Mouse (Mus musculus): ENCODE measurements around the gene Itih3. TPM values are rescaled to one million over a fixed set of nuclear protein-coding genes. Genes with fewer than 3 reads are reported as not detected.

Itih3 gene
- total and polyA plus RNA-seq, 3 experiments, result not detected

- Histone ChIP-seq H3K4me1 (ENCODE audit: control insufficient read depth in 1 of 2, insufficient read depth in 2 of 2) (peaks cover 11 to 32% of the 10 kb centered on the region in 2 experiments; a peak in 3 of 4 replicates), H3K9me3 (replicated peaks; ENCODE audit: low read length) (no peaks in the 10 kb centered on the region), H3K27ac (ENCODE audit: insufficient read depth, low read depth) (no peak overlapping the region), H3K27me3 (replicated peaks) (no peaks in the 10 kb centered on the region), H3K4me2 (ENCODE audit: insufficient read depth, low read depth, poor library complexity, severe bottlenecking) (no peak overlapping the region), H3K4me3 (replicated peaks in 1 of 3; ENCODE audit: low read depth in 2 of 3, low read length in 2 of 3, poor library complexity in 1 of 3) (no peak overlapping the region), H3K79me2 (replicated peaks; ENCODE audit: control insufficient read depth, extremely low read depth, insufficient read depth, poor library complexity, severe bottlenecking) (no peaks in the 10 kb centered on the region; the same call in 1 of the 2 replicates), H3K36me3 (replicated peaks in 1 of 2; ENCODE audit: control insufficient read depth in 1 of 2, insufficient read depth in 1 of 2, low read length in 1 of 2) (peaks cover 8 to 14% of the 10 kb centered on the region in 2 experiments), H3K9ac (ENCODE audit: insufficient read depth, low read depth) (no peak overlapping the region)
- dilution Hi-C loops (cut with MboI; ENCODE audit: extremely low pct_ligation_motif_present, extremely low pct_unique_long_range_greater_than_20kb, low sequenced_read_pairs) (no loop called here), in situ Hi-C loops (cut with MboI; ENCODE audit: low pct_ligation_motif_present, low pct_unique_long_range_greater_than_20kb, low sequenced_read_pairs) (no loop called here)
- TF ChIP-seq EP300 (IDR thresholded peaks at IDR 0.05; ENCODE audit: low read length), result no peak
- TF ChIP-seq GABPA (IDR thresholded peaks at IDR 0.05; ENCODE audit: insufficient replicate concordance, low read depth, low read length), result no peak
- no peak for TF ChIP-seq UBTF (IDR thresholded peaks at IDR 0.05; ENCODE audit: low read depth, low read length)
- TF ChIP-seq ZNF384 (IDR thresholded peaks at IDR 0.05; ENCODE audit: low read depth, low read length), result peak; percentile 41
- no peak for DNase-seq (ENCODE audit: extremely low read depth)
These were observed 26.4 kb upstream of the Itih3 start for GRCm38 (mm10) chr14:30949986-30950385.

- in situ Hi-C loops (cut with MboI; ENCODE audit: low pct_ligation_motif_present, low pct_unique_long_range_greater_than_20kb, low sequenced_read_pairs) (no loop called here), dilution Hi-C loops (cut with MboI; ENCODE audit: extremely low pct_ligation_motif_present, extremely low pct_unique_long_range_greater_than_20kb, low sequenced_read_pairs) (no loop called here)
- TF ChIP-seq SMC3 (IDR thresholded peaks at IDR 0.05; ENCODE audit: low read depth, low read length), result no peak
- TF ChIP-seq MAX (IDR thresholded peaks at IDR 0.05; ENCODE audit: low read length), result no peak
- no peak for TF ChIP-seq BHLHE40 (IDR thresholded peaks at IDR 0.05; ENCODE audit: low read depth, low read length)
- no peak for TF ChIP-seq MYC (IDR thresholded peaks at IDR 0.05; ENCODE audit: low read depth, low read length)
- no peak for TF ChIP-seq ZKSCAN1 (IDR thresholded peaks at IDR 0.05; ENCODE audit: borderline replicate concordance, low read depth, low read length)
- TF ChIP-seq MAZ (IDR thresholded peaks at IDR 0.05; ENCODE audit: low read depth, low read length), result no peak
- no peak for TF ChIP-seq ZMIZ1 (IDR thresholded peaks at IDR 0.05; ENCODE audit: low read depth, low read length)
- no peak for TF ChIP-seq CTCF (conservative IDR thresholded peaks at IDR 0.05 in 1 of 2, IDR thresholded peaks at IDR 0.05 in 1 of 2; ENCODE audit: low read depth in 2 of 2, low read length in 2 of 2)
- no peak for TF ChIP-seq HCFC1 (IDR thresholded peaks at IDR 0.05; ENCODE audit: low read depth, low read length)
- TF ChIP-seq IRF4 (IDR thresholded peaks at IDR 0.05; ENCODE audit: low read depth, low read length), result no peak
- Histone ChIP-seq H3K4me1 (ENCODE audit: control insufficient read depth in 1 of 2, insufficient read depth in 2 of 2) (peaks cover 29 to 38% of the 10 kb centered on the region in 2 experiments), H3K27me3 (replicated peaks) (peaks cover 2% of the 10 kb centered on the region), H3K79me2 (replicated peaks; ENCODE audit: control insufficient read depth, extremely low read depth, insufficient read depth, poor library complexity, severe bottlenecking) (no peaks in the 10 kb centered on the region), H3K4me2 (ENCODE audit: insufficient read depth, low read depth, poor library complexity, severe bottlenecking) (peak overlapping the region; percentile 73), H3K27ac (ENCODE audit: insufficient read depth, low read depth) (peak overlapping the region; percentile 96), H3K36me3 (replicated peaks in 1 of 2; ENCODE audit: control insufficient read depth in 1 of 2, insufficient read depth in 1 of 2, low read length in 1 of 2) (peaks cover 0 to 4% of the 10 kb centered on the region in 2 experiments), H3K4me3 (replicated peaks in 1 of 3; ENCODE audit: low read depth in 2 of 3, low read length in 2 of 3, poor library complexity in 1 of 3) (peak overlapping the region; percentile 5 to 47 (median 36)), H3K9ac (ENCODE audit: insufficient read depth, low read depth) (peak overlapping the region; percentile 94), H3K9me3 (replicated peaks; ENCODE audit: low read length) (no peaks in the 10 kb centered on the region)
- no peak for DNase-seq (ENCODE audit: extremely low read depth)
These were observed 21.2 kb upstream of the Itih3 start for GRCm38 (mm10) chr14:30944745-30945144.
